Mouse (Mus musculus) ovary, postnatal 36 days (tissue): ENCODE measurements around the gene Gm10775.

Experiments used
- DNase-seq: peaks from one replicate; pipeline ENCODE4 v3.0.0; 2022; ENCODE audit warnings: low spot score, mixed read lengths

The Gm10775 gene

DNA sequence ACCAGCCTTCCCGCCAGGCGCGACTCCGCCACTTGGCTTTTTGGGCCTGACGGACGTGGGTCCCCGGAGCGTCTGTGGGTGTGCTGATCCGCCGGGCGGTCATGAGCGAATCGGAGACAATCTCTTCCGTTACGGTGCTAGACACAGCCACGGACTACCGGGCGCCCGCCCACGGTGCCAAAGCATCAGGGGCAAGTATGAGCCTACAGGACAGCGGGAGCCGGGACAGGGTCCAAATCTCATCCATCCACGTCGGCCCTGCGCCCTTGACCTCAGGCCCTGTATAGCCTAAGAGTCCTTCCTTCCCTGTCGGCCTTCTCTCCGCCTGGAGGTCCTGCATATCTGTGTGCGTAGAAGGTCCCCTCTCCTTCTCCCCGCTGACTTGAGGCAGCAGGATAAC, at the start of gene Gm10775:
Gene Gm10775, plus strand, starts transcription at position 301 of the 400 bp plus-strand sequence.
- DNase-seq, result no peak

- DNase-seq, result no peak
These were observed 33.4 kb upstream of the Gm10775 start for GRCm38 (mm10) chr13:65225945-65226344.

DNA sequence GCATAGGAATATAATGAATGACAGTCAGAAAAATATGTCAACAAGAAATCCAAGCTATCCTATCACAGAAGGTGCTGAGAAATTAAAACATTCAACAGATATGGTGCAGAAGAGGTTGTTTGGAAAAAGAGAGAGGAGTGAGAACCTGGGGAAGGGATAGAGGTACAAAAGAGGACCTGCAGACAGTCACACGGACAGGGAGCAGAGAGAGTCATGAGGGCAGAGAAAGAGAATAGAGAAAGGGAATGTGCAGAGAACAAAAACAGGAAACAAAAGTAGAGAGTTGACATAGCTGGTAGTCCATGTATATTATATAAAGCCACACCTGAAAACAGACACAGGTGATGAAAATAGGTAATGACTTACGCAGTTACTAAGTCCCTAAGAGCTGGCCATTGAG, 32.7 kb upstream of the Gm10775 start:
- no peak for DNase-seq

DNA sequence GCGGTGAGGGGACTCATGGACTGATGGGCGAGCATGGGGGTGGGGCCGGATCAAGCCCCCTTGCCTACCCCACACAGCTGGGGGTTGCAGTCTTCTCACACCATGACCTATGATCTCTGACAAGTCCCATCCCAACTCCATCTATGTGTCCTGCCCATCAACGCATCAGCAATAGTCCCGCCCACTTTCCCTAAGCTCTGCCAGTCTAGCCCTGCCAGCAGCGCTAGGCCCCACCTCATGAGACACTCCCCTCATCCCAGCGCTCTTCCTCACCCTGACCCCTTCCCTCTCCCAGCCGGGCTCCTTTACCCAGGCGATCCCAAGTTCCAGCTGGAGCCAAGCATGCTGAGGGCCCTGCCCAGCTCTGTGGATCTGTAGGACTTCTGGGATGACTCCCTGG, 22.1 kb upstream of the Gm10775 start:
- DNase-seq, result no peak

DNA sequence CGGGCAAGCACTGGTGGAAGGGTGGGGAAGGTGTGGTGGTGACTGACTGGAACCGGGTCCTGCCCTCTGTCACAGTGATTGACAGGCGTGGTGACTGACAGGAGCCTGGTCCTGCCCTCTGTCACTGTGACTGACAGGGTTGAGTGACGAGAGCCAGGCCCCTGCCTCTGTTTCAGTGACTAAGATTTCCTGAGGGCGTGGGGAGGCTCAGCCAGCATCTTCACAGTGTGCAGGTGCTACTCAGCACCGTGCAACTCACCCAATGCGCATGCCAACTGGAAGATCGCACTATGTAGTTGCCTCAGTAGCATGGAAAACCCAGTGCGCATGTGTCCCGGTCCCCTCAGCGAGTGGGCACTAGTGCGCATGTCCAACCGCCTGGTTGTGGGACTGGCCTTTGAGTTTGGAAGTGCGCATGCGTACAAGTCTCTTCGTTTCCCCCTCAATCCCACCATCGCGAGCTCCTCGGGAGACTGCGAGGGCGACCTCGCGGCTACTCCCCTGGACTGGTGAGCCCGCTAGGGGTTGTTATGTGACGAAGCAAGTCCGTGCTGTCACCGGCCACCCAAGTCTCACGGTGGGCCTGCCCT, 18.7 kb upstream of the Gm10775 start:
- DNase-seq, result peak; percentile 93

- DNase-seq, result peak; percentile 93
These were observed 18.2 kb upstream of the Gm10775 start for GRCm38 (mm10) chr13:65241099-65241626.

DNA sequence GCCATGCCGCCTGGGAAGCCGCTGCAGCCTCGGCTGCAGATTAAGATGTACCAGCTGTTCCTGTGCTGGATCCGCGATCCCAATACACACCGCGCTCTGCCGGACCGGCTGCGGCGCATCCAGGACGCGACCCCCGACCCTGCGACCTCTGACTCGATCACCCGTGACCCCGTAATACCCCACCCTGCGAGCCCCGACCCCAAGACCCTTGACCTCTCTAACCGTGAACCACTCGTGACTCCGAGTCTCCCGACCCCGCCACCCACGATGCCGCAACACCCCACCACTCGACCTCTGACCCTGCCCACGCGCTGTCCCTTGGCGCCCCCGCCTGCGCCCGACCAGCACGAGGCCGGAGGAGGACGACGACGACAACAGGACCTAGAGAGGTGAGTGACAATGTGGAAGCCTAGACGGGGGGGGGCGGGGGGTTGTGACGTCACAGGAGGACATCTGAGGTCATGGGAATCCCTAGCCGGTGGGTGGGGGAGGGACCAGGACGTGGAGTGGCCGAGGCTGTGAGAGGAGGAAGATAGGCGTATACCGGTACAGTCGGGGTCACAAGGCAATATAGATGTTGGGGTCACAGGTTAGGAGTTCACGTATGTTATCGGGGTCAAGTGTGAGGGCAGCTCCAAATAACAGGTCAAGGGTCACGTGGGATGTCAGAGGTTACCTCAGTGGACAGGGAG, 17.6 kb upstream of the Gm10775 start:
- DNase-seq, result no peak

- no peak for DNase-seq
These were observed 17.0 kb upstream of the Gm10775 start for GRCm38 (mm10) chr13:65242319-65242787.

GRCm38 (mm10) chr13:65243273-65243672, 16.1 kb upstream of the Gm10775 start:
- no peak for DNase-seq

GRCm38 (mm10) chr13:65258175-65258954, 974 bp upstream of the Gm10775 start:
- DNase-seq, result no peak

DNA sequence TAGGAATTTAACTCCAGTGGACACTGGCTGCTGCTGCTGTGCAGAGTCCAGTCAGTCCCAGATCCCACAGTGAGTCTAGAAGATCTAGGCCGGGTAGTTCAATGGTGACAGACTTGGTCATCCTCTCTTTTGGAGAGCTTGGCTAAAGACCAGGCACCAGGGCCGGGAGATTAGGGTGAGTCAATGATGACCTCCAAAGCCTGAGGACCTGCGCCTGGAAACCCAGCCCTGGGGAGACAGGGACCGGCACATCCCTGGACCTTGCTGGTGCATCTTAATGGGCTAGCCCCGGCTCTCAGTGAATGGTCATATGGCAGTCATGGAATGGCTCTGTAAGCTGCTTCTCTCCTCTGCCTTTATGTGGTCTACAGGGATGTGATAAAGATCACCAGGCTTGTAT, 2.7 kb downstream of the Gm10775 start:
- no peak for DNase-seq

GRCm38 (mm10) chr13:65277994-65278382, 18.6 kb downstream of the Gm10775 start:
- no peak for DNase-seq

GRCm38 (mm10) chr13:65278383-65279341, 19.3 kb downstream of the Gm10775 start, which contains the start of gene Zfp369:
Gene Zfp369 (plus strand): TSS chr13:65278814.
- peak; percentile 92 for DNase-seq

DNA sequence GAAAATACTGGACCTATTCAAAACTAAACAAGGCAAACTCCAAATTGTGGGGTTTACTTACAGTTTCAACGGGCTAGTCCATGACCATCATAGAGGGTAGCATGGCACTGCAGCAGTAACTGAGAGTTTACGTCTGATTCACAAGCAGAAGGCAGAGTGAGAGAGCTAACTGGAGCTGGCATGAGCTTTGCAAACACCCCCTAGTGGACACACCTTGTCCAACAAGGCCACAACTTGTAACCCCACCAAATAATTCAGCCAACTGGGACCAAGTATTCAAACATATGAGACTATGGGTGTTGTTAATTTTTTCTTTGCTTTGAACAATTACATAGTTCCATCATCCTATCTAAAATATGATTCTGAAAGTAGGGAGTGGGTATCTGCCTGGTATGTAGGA, 27.4 kb downstream of the Gm10775 start:
- no peak for DNase-seq

DNA sequence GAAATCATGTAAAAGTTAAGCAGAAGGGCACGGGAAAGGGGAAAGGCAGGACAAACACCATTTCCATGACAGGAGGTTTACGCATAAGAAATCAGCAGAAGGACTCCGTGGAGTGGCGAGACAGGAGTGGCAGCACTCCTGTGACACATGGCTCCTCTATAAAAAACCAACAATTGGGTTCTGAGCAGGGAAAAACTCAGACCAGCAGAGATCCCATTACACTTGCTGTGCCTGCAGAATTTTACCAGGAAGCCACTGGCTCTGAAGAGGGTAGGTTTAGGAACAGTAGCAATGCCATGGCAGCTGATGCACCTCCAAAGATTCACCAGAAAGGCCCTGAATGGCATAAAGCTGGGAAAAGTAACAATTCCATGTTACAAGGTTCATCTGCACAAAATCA, 37.0 kb downstream of the Gm10775 start:
- no peak for DNase-seq
